Mouse (Mus musculus): ENCODE results near the gene Asb15. TPM values are rescaled to one million over a fixed set of nuclear protein-coding genes. Genes with fewer than 3 reads are reported as not detected.

The Asb15 gene
- polyA plus RNA-seq, 1 experiment from 2014 or later, result not detected

- Histone ChIP-seq H3K9me3 (no peaks in the 10 kb centered on the region), H3K9ac (no peak overlapping the region), H3K36me3 (no peaks in the 10 kb centered on the region), H3K27me3 (no peaks in the 10 kb centered on the region), H3K27ac (replicated peaks) (no peak overlapping the region), H3K4me2 (no peak overlapping the region), H3K4me3 (no peak overlapping the region), H3K4me1 (replicated peaks) (no peaks in the 10 kb centered on the region)
- no peak for ATAC-seq (ENCODE audit: low read depth)
- 73% methylated on average over 6 of the region's 6 CpGs for WGBS
Measured at GRCm38 (mm10) chr6:24571126-24571525, 43.2 kb downstream of the Asb15 start.

DNA sequence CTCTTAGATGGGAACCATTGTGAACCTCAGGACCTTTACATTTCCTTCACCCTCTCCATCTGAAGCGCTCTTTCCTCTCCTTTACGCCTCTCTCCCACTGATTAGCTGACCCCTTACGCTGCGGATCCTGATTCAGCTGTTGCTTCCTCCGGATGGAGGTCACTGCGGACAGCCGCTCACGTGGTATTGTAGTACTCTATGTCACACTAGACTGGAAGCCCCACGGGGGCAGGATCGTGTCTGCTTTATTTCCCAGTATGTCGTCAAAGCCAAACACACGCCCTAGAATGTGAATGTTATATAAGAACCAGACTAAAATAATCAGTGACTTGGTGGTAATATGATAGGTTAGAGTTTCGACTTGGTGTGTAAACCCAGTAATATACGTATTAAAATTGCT, 44.5 kb downstream of the Asb15 start:
- ATAC-seq (ENCODE audit: low read depth), result no peak
- Histone ChIP-seq H3K9me3 (no peaks in the 10 kb centered on the region), H3K9ac (no peak overlapping the region), H3K4me3 (no peak overlapping the region), H3K4me2 (no peak overlapping the region), H3K27me3 (no peaks in the 10 kb centered on the region), H3K4me1 (replicated peaks) (no peaks in the 10 kb centered on the region), H3K27ac (replicated peaks) (no peak overlapping the region), H3K36me3 (no peaks in the 10 kb centered on the region)
- 91% methylated on average over 14 of the region's 14 CpGs for WGBS

GRCm38 (mm10) chr6:24573319-24573718, 45.4 kb downstream of the Asb15 start:
- H3K27me3 ChIP-seq, result no peaks in the 10 kb centered on the region
- H3K27ac ChIP-seq (replicated peaks), result no peak overlapping the region
- ATAC-seq (ENCODE audit: low read depth), result no peak
- H3K9ac ChIP-seq, result no peak overlapping the region
- no peaks in the 10 kb centered on the region for H3K9me3 ChIP-seq
- H3K36me3 ChIP-seq, result no peaks in the 10 kb centered on the region
- H3K4me1 ChIP-seq (replicated peaks), result no peaks in the 10 kb centered on the region
- H3K4me3 ChIP-seq, result no peak overlapping the region
- H3K4me2 ChIP-seq, result no peak overlapping the region

- Histone ChIP-seq H3K4me1 (replicated peaks) (no peaks in the 10 kb centered on the region), H3K4me3 (no peak overlapping the region), H3K36me3 (no peaks in the 10 kb centered on the region), H3K9ac (no peak overlapping the region), H3K27me3 (no peaks in the 10 kb centered on the region), H3K9me3 (no peaks in the 10 kb centered on the region), H3K27ac (replicated peaks) (no peak overlapping the region), H3K4me2 (no peak overlapping the region)
- WGBS, result 74% methylated on average over 3 of the region's 3 CpGs
- ATAC-seq (ENCODE audit: low read depth), result no peak
Measured at GRCm38 (mm10) chr6:24583456-24583855, 55.5 kb downstream of the Asb15 start.

GRCm38 (mm10) chr6:24585431-24586310, 57.7 kb downstream of the Asb15 start:
- Histone ChIP-seq H3K27me3 (no peaks in the 10 kb centered on the region), H3K36me3 (no peaks in the 10 kb centered on the region), H3K4me3 (no peak overlapping the region), H3K9me3 (no peaks in the 10 kb centered on the region), H3K4me2 (no peak overlapping the region), H3K27ac (replicated peaks) (no peak overlapping the region), H3K4me1 (replicated peaks) (no peaks in the 10 kb centered on the region), H3K9ac (no peak overlapping the region)
- ATAC-seq (ENCODE audit: low read depth), result no peak
- 65% methylated on average over 10 of the region's 10 CpGs for WGBS

DNA sequence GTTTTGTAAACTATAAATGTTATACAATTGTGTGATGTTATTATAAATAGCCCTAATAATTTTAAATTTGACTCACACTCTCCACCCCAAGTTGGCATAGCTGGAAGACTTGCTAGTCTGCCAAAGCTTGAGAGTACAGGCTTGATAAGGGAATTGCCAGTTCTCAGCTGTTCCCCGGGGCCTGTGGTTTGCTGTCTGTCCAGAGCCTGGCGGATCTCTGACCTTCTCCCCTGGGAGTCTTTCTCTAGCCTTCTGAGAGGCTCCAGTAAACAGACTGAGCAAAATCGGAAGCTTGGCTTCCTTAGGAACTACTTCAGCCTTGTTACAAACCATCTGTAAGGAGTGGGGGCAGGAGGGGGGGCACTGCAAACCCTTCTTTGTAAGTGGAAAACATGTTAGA, 58.9 kb downstream of the Asb15 start:
- H3K9me3 ChIP-seq, result no peaks in the 10 kb centered on the region
- WGBS, result 56% methylated on average over 3 of the region's 3 CpGs
- H3K27me3 ChIP-seq, result no peaks in the 10 kb centered on the region
- no peak for ATAC-seq (ENCODE audit: low read depth)
- H3K27ac ChIP-seq (replicated peaks), result no peak overlapping the region
- no peak overlapping the region for H3K9ac ChIP-seq
- no peaks in the 10 kb centered on the region for H3K36me3 ChIP-seq
- no peak overlapping the region for H3K4me3 ChIP-seq
- no peaks in the 10 kb centered on the region for H3K4me1 ChIP-seq (replicated peaks)
- no peak overlapping the region for H3K4me2 ChIP-seq

- H3K27ac ChIP-seq (replicated peaks), result no peak overlapping the region
- no peaks in the 10 kb centered on the region for H3K36me3 ChIP-seq
- H3K9ac ChIP-seq, result no peak overlapping the region
- no peaks in the 10 kb centered on the region for H3K4me1 ChIP-seq (replicated peaks)
- H3K4me3 ChIP-seq, result no peak overlapping the region
- WGBS, result 88% methylated on average over 5 of the region's 5 CpGs
- H3K9me3 ChIP-seq, result no peaks in the 10 kb centered on the region
- ATAC-seq (ENCODE audit: low read depth), result no peak
- no peak overlapping the region for H3K4me2 ChIP-seq
- no peaks in the 10 kb centered on the region for H3K27me3 ChIP-seq
Measured at GRCm38 (mm10) chr6:24590282-24590681, 62.3 kb downstream of the Asb15 start.

DNA sequence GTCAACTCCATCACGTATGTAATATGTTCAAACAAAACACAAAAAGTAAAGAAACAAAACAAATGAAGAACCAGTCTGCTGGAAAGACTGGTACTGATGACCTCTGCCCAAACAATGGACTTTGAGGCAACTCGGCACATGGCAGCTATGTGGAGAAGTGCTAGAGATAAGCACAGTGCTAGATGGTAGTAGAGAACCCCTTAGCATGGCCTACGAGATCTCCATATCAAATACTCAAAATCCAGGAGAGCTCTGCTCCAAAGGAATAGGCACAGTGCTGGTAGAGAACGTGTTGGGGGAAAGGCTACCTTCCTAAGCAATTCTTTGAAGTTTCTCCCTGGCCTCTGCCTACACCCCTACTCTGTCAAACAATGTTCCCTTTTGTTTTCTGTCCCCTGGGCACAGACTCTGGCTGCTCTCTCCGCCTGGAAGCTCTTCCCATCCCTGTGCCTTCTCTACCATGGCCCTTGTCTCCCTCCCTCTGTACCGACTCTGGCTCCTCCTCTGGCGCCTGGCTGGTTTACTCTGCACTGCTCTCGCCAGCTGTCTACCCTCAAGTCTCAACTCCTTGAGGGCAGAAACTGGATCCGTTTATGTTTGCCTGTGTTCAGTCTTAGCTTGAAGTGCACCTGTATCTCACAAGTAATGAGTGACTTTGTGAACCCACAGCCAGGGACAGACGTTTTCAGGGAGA, 63.7 kb downstream of the Asb15 start:
- ATAC-seq (ENCODE audit: low read depth), result no peak
- Histone ChIP-seq H3K4me1 (replicated peaks) (no peaks in the 10 kb centered on the region), H3K27ac (replicated peaks) (no peak overlapping the region), H3K27me3 (no peaks in the 10 kb centered on the region), H3K9me3 (no peaks in the 10 kb centered on the region), H3K4me3 (no peak overlapping the region), H3K36me3 (no peaks in the 10 kb centered on the region), H3K9ac (no peak overlapping the region), H3K4me2 (no peak overlapping the region)
- WGBS, result 58% methylated on average over 10 of the region's 10 CpGs

GRCm38 (mm10) chr6:24597500-24597899, 69.6 kb downstream of the Asb15 start, which contains the start of gene Lmod2:
Gene Lmod2 (plus strand): TSS chr6:24597762.
- Histone ChIP-seq H3K27ac (replicated peaks) (no peak within 1 kb of the TSS), H3K4me3 (no peak within 1 kb of the TSS), H3K4me2 (no peak within 1 kb of the TSS), H3K27me3 (no peaks in the 10 kb centered on the region), H3K9me3 (no peaks in the 10 kb centered on the region), H3K4me1 (replicated peaks) (no peaks in the 10 kb centered on the region), H3K9ac (no peak within 1 kb of the TSS), H3K36me3 (no peaks in the 10 kb centered on the region)
- ATAC-seq (ENCODE audit: low read depth), result no peak
- 79% methylated on average over 10 of the region's 10 CpGs for WGBS

DNA sequence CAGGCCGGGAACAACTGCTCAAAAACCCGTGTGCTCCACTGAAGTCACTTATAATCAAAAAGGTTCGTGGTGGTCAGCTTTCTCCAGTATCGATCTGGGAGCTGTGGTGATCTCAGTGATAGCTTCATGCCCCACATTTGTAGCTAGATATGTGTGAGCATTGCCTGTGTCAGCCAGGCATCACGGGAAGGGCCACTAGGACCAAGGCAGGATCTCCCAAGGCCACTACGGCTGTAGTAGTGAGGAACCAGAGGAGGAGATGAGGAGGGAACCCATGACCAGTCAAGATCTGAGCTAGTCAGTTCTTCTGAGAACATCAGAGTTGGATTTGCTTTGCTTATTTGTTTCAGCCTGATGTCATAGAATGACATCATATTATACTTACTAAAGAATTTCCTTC, 71.2 kb downstream of the Asb15 start:
- Histone ChIP-seq H3K4me1 (replicated peaks) (no peaks in the 10 kb centered on the region), H3K4me2 (no peak overlapping the region), H3K27me3 (no peaks in the 10 kb centered on the region), H3K9ac (no peak overlapping the region), H3K27ac (replicated peaks) (no peak overlapping the region), H3K4me3 (no peak overlapping the region), H3K36me3 (no peaks in the 10 kb centered on the region), H3K9me3 (no peaks in the 10 kb centered on the region)
- WGBS, result 90% methylated on average over 6 of the region's 6 CpGs
- ATAC-seq (ENCODE audit: low read depth), result no peak

DNA sequence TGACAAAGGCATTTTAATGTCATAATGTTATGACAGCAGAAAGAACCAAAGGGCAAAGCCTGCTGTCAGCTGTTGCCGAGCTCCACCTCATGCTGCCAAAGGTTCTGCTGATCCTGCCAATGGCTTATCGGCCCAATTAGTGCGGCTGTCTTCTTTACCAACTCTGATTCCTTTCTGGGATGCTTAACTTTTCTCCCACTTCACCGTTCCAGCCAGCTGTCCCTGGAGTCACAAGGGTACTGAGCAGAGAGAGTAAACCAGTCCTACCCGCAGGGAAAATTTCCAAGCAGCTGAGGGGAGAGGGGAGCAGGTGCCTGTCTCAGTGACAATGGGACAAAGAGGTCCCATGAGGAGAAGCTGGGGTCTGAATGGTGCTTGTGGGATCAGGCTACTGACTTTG, 71.7 kb downstream of the Asb15 start:
- Histone ChIP-seq H3K9me3 (no peaks in the 10 kb centered on the region), H3K4me1 (replicated peaks) (no peaks in the 10 kb centered on the region), H3K27me3 (no peaks in the 10 kb centered on the region), H3K4me2 (no peak overlapping the region), H3K27ac (replicated peaks) (no peak overlapping the region), H3K9ac (no peak overlapping the region), H3K4me3 (no peak overlapping the region), H3K36me3 (no peaks in the 10 kb centered on the region)
- WGBS, result 75% methylated on average over 5 of the region's 5 CpGs
- ATAC-seq (ENCODE audit: low read depth), result no peak

- Histone ChIP-seq H3K4me3 (no peak overlapping the region), H3K27ac (replicated peaks) (no peak overlapping the region), H3K27me3 (no peaks in the 10 kb centered on the region), H3K4me1 (replicated peaks) (no peaks in the 10 kb centered on the region), H3K36me3 (no peaks in the 10 kb centered on the region), H3K4me2 (no peak overlapping the region), H3K9ac (no peak overlapping the region), H3K9me3 (no peaks in the 10 kb centered on the region)
- no peak for ATAC-seq (ENCODE audit: low read depth)
- 87% methylated on average over 6 of the region's 6 CpGs for WGBS
Measured at GRCm38 (mm10) chr6:24600134-24600533, 72.2 kb downstream of the Asb15 start.
